Mouse (Mus musculus) heart, embryonic 14.5 days (tissue): Measurements from ENCODE around the gene Rxra. TPM values are rescaled to one million over a fixed set of nuclear protein-coding genes. Genes with fewer than 3 reads are reported as not detected.

Experiments
- ATAC-seq: fragments of 200-750 bp; cut with Nextera tagmentation; 2 replicates; pipeline ENCODE4 v1.8.0; 2017; ENCODE audit warnings: low read depth, moderate TSS enrichment; ENCODE audit not compliant: insufficient number of reproducible peaks, insufficient read depth, low FRiP score
- H3K27ac ChIP-seq, 2 experiments: fragments of 200-500 bp in 1 of 2; fragments of 300-500 bp in 1 of 2; sonication (generic) in 1 of 2; replicated peaks in 1 of 2; 2 replicates each; pipeline ENCODE4 v1.5.1; 2012 to 2014; ENCODE audit warnings: low read depth in 2 of 2, low read length in 2 of 2, control low read depth in 1 of 2, mild to moderate bottlenecking in 1 of 2, mixed read lengths in 1 of 2; ENCODE audit not compliant: control insufficient read depth in 1 of 2, insufficient read depth in 1 of 2
- H3K27me3 ChIP-seq: fragments of 300-500 bp; sonication (generic); 2 replicates; pipeline ENCODE4 v1.6.1; 2014; ENCODE audit warnings: mild to moderate bottlenecking, low read length, control low read depth; ENCODE audit not compliant: control insufficient read depth, insufficient read depth
- H3K36me3 ChIP-seq: fragments of 300-500 bp; sonication (generic); 2 replicates; pipeline ENCODE4 v1.6.1; 2014; ENCODE audit warnings: mild to moderate bottlenecking, control low read depth, low read length, mixed read lengths; ENCODE audit not compliant: control insufficient read depth, insufficient read depth
- H3K4me1 ChIP-seq, 2 experiments: fragments of 200-500 bp in 1 of 2; fragments of 300-500 bp in 1 of 2; sonication (generic) in 1 of 2; 2 replicates each; pipeline ENCODE4 v1.6.1; 2012 to 2014; ENCODE audit warnings: low read length in 2 of 2, control low read depth in 1 of 2, mixed read lengths in 1 of 2; ENCODE audit not compliant: control insufficient read depth in 2 of 2, insufficient read depth in 2 of 2
- H3K4me2 ChIP-seq: fragments of 300-500 bp; sonication (generic); 2 replicates; pipeline ENCODE4 v1.6.1; 2014; ENCODE audit warnings: mild to moderate bottlenecking, low read length
- H3K4me3 ChIP-seq, 2 experiments: fragments of 200-500 bp in 1 of 2; fragments of 300-500 bp in 1 of 2; sonication (generic) in 1 of 2; 2 replicates each; pipeline ENCODE4 v1.5.1; 2012 to 2014; ENCODE audit warnings: low read length in 2 of 2, mild to moderate bottlenecking in 2 of 2, control low read depth in 1 of 2, low read depth in 1 of 2, moderate library complexity in 1 of 2; ENCODE audit not compliant: control insufficient read depth in 1 of 2, insufficient read depth in 1 of 2
- H3K9ac ChIP-seq: fragments of 300-500 bp; sonication (generic); 2 replicates; pipeline ENCODE4 v1.6.1; 2014; ENCODE audit warnings: mild to moderate bottlenecking, low read length
- H3K9me3 ChIP-seq: fragments of 300-500 bp; sonication (generic); 2 replicates; pipeline ENCODE4 v1.6.1; 2016; ENCODE audit warnings: low read length, control low read depth; ENCODE audit not compliant: control insufficient read depth
- WGBS: fragments of 180-500 bp; shearing (Covaris S2); extraction: QIAGEN DNeasy Blood & Tissue Kit; methylation state at CpG from one replicate; pipeline ENCODE4 v1.1.7; 2014; 5-methylcytosine and 5-hydroxymethylcytosine counted together
- polyA plus RNA-seq: library from polyadenylated mRNA; unstranded; fragments of >200 nt; fragmentation: Nextera tagmentation; extraction: Ambion mirVana; gene quantifications from 2 replicates; pipeline ENCODE4 v1.2.1, GENCODE M21; 2014

Rxra gene
- polyA plus RNA-seq, 1 experiment from 2014 or later = 5.2 TPM

GRCm38 (mm10) chr2:27801041-27801440 lies 124.8 kb downstream of the Rxra start:
- WGBS = 86% methylated on average over 2 of the region's 2 CpGs
- no peak for ATAC-seq

GRCm38 (mm10) chr2:27802493-27802892 lies 126.3 kb downstream of the Rxra start:
- no peak overlapping the region for H3K4me2 ChIP-seq
- H3K4me1 ChIP-seq = peaks cover 18 to 19% of the 10 kb centered on the region in 2 experiments
- WGBS = 22% methylated on average over 9 of the region's 9 CpGs
- H3K27me3 ChIP-seq = no peaks in the 10 kb centered on the region
- no peak overlapping the region for H3K27ac ChIP-seq
- H3K4me3 ChIP-seq = no peak overlapping the region
- no peak for ATAC-seq
- no peaks in the 10 kb centered on the region for H3K36me3 ChIP-seq
- H3K9me3 ChIP-seq = no peaks in the 10 kb centered on the region
- no peak overlapping the region for H3K9ac ChIP-seq

More at GRCm38 (mm10) chr2:27801041-27801440, 124.8 kb downstream of the Rxra start:
- H3K27me3 ChIP-seq = no peaks in the 10 kb centered on the region
- H3K4me2 ChIP-seq = no peak overlapping the region
- no peaks in the 10 kb centered on the region for H3K9me3 ChIP-seq
- H3K4me3 ChIP-seq = no peak overlapping the region
- no peak overlapping the region for H3K27ac ChIP-seq
- H3K9ac ChIP-seq = no peak overlapping the region
- peaks cover 18 to 19% of the 10 kb centered on the region in 2 experiments for H3K4me1 ChIP-seq
- H3K36me3 ChIP-seq = no peaks in the 10 kb centered on the region

- no peak overlapping the region for H3K4me3 ChIP-seq
- H3K4me2 ChIP-seq = no peak overlapping the region
- ATAC-seq = no peak
- H3K27me3 ChIP-seq = no peaks in the 10 kb centered on the region
- WGBS = 87% methylated on average over 7 of the region's 7 CpGs
- H3K9me3 ChIP-seq = no peaks in the 10 kb centered on the region
- H3K27ac ChIP-seq = no peak overlapping the region
- H3K4me1 ChIP-seq = peaks cover 6 to 11% of the 10 kb centered on the region in 2 experiments; a peak in 3 of 4 replicates
- H3K9ac ChIP-seq = no peak overlapping the region
- H3K36me3 ChIP-seq = no peaks in the 10 kb centered on the region
Observed at GRCm38 (mm10) chr2:27806691-27807090, 130.5 kb downstream of the Rxra start.

GRCm38 (mm10) chr2:27807684-27808083 lies 131.4 kb downstream of the Rxra start:
- H3K4me3 ChIP-seq = no peak overlapping the region
- no peaks in the 10 kb centered on the region for H3K36me3 ChIP-seq
- no peak overlapping the region for H3K4me2 ChIP-seq
- no peak for ATAC-seq
- H3K4me1 ChIP-seq = peaks cover 4 to 6% of the 10 kb centered on the region in 2 experiments
- H3K27me3 ChIP-seq = no peaks in the 10 kb centered on the region
- 86% methylated on average over 3 of the region's 3 CpGs for WGBS
- no peaks in the 10 kb centered on the region for H3K9me3 ChIP-seq
- no peak overlapping the region for H3K9ac ChIP-seq
- H3K27ac ChIP-seq = no peak overlapping the region

GRCm38 (mm10) chr2:27809897-27810296 lies 133.7 kb downstream of the Rxra start:
- H3K4me3 ChIP-seq = no peak overlapping the region
- H3K9ac ChIP-seq = no peak overlapping the region
- H3K27ac ChIP-seq = no peak overlapping the region
- no peaks in the 10 kb centered on the region for H3K36me3 ChIP-seq
- H3K4me1 ChIP-seq = peaks cover 13 to 21% of the 10 kb centered on the region in 2 experiments
- H3K9me3 ChIP-seq = no peaks in the 10 kb centered on the region
- H3K27me3 ChIP-seq = no peaks in the 10 kb centered on the region
- WGBS = 62% methylated on average over 4 of the region's 4 CpGs
- ATAC-seq = no peak
- H3K4me2 ChIP-seq = no peak overlapping the region

Other genes starting within 250 kb of the Rxra start
- 3.6 and 4.1 TPM in 2 replicates for gene Vav2, start 249.4 kb upstream of the Rxra start, polyA plus RNA-seq
- gene Brd3os, start 234.1 kb upstream of the Rxra start, polyA plus RNA-seq = 3.7 and 4.6 TPM in 2 replicates
- 70.8 and 74.8 TPM in 2 replicates for gene Brd3, start 168.8 kb upstream of the Rxra start, polyA plus RNA-seq
- gene Wdr5, start 161.3 kb upstream of the Rxra start, polyA plus RNA-seq = 29.5 and 30.2 TPM in 2 replicates
- 62.9 and 70.0 TPM in 2 replicates for gene Col5a1, start 210.0 kb downstream of the Rxra start, polyA plus RNA-seq